Mouse (Mus musculus): ENCODE results near the gene Map2k7. TPM values are rescaled to one million over a fixed set of nuclear protein-coding genes. Genes with fewer than 3 reads are reported as not detected.

The Map2k7 gene
- total RNA-seq, 1 experiment from 2014 or later: 60.0 TPM

Other genes starting within 250 kb of the Map2k7 start
- gene Cd209f, start 132.9 kb upstream of the Map2k7 start, total RNA-seq (2017): not detected in 3 replicates
- not detected in 3 replicates for gene Cd209g, start 104.6 kb upstream of the Map2k7 start, total RNA-seq (2017)
- 3.0 to 14.6 TPM (median 7.6 TPM) in 3 replicates for gene Evi5l, start 72.2 kb upstream of the Map2k7 start, total RNA-seq (2017)
- 0.19 TPM in 1 of 3 replicates, not detected in the others for gene Prr36, start 21.3 kb upstream of the Map2k7 start, total RNA-seq (2017)
- 0.11 to 0.19 TPM in 2 of 3 replicates, not detected in the other for gene Lrrc8e, start 11.9 kb upstream of the Map2k7 start, total RNA-seq (2017)
- gene Gm49320, start 125 bp downstream of the Map2k7 start, total RNA-seq (2017): not detected in 3 replicates
- gene Tgfbr3l, start 9.5 kb downstream of the Map2k7 start, total RNA-seq (2017): 0.95 to 1.8 TPM (median 0.97 TPM) in 3 replicates
- 4.6 to 7.5 TPM (median 6.2 TPM) in 3 replicates for gene Snapc2, start 14.3 kb downstream of the Map2k7 start, total RNA-seq (2017)
- gene Ctxn1, start 20.5 kb downstream of the Map2k7 start, total RNA-seq (2017): 0.29 to 1.5 TPM in 2 of 3 replicates, not detected in the other
- 55.0 to 89.8 TPM (median 63.5 TPM) in 3 replicates for gene Timm44, start 37.2 kb downstream of the Map2k7 start, total RNA-seq (2017)
- 9.8 to 27.9 TPM (median 17.7 TPM) in 3 replicates for gene Ccl25, start 86.5 kb downstream of the Map2k7 start, total RNA-seq (2017)
- gene Elavl1, start 86.7 kb downstream of the Map2k7 start, total RNA-seq (2017): 44.2 to 65.5 TPM (median 46.9 TPM) in 3 replicates

Measured in monocyte, adult 5-6 weeks (primary cell).